Mouse (Mus musculus) gastrocnemius, postnatal 4 days (tissue): ENCODE measurements around the gene Fgf2. TPM values are rescaled to one million over a fixed set of nuclear protein-coding genes. Genes with fewer than 3 reads are reported as not detected.
A peak's percentile ranks its signal among the peaks of the same experiment; 100 is the strongest.

ENCODE experiments used
- DNase-seq, 2 experiments: peaks; one replicate each; pipeline ENCODE4 v3.0.0; 2021 to 2022; ENCODE audit warnings: low spot score in 2 of 2, mixed read lengths in 2 of 2
- total RNA-seq, 2 experiments: library from RNA; stranded (reverse); gene quantifications; 2 replicates each; pipeline ENCODE4 v1.2.3; 2021

Gene Fgf2
- total RNA-seq, 2 experiments from 2014 or later, result 14.2 to 14.5 TPM

DNA sequence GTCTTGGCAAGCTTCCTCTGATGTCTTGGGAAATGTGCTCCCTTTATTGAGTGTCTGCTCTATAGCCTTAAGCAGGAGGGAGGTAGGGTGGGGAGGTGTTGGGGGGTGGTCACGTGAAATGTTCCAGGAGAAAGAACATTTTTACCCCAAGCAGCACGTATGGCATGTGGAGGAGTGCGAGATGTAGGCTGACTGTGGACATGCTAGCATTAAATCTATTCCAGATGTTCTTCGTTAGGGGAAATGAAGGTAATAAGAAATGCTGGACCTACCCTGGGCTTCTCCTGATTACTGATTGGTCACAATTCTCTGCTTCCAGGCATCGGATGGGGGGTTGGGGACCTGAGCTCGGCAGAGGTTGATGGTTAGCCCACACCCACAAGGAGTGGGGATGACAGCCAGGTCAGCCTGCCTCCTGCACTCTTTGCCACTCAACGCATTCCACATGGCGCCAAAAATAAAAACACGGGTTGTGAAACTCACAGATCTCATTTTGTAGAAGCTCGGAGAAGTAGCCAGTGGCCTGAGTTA is 5.9 kb downstream of the Fgf2 start:
- DNase-seq, result no peak

DNA sequence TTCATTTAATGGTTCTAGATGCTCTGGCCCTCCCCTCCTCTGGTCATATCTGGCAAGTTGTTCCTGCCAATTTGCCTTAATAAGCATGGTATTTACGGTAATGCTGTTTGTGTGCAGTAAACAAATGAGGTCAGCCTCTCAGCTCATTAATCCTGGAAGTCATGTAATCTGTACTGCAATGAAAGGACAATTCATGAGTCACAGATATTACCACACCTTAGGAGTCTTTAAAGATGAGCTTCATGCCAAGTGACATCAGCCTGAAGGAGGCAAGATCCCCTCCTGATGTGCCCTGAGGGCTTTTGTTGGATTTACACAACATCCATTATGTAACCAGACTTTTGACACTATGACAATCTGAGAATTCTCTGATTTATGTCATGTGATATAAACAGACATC is 6.6 kb downstream of the Fgf2 start:
- DNase-seq, result no peak

- DNase-seq, result no peak
Observed at GRCm38 (mm10) chr3:37360729-37361128, 12.6 kb downstream of the Fgf2 start.

DNA sequence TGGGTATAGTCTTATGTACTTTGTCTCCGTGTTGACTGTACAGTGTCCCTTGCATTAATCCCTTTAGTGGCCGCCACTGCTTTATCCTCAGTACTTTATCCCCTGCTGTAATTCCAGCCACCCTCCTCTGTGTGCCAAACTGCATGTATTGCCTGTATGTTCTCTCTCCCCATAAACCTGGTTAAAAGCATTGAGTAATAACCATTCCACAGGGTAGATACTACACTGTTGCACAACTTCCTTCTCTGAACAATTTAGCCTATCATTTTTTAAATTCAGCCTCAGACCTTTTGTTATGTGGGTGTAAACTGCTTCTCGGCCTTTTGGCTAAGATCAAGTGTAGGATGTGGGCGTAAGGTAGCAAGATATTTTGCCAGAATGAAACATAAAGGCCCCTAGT is 17.0 kb downstream of the Fgf2 start:
- no peak for DNase-seq

DNA sequence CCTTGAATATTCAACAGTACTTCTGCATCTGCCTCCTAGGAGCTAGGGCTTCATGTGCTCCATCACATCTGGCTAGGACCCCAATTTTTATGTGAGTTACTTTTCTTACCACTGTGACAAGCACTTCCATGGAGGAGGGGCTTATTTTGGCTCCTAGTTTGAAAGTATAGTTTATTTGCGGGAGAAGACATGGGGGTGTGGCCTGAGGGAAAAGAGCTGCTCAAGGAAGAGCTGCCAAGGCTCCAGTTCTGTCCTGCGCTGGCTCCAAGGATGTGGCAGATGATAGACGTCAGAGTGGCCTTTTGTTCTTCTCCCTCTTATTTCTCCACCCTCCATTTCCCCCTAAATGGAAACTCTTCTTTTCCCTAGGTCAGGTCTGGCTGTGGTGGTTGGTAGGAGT is 17.8 kb downstream of the Fgf2 start:
- DNase-seq, result no peak

DNA sequence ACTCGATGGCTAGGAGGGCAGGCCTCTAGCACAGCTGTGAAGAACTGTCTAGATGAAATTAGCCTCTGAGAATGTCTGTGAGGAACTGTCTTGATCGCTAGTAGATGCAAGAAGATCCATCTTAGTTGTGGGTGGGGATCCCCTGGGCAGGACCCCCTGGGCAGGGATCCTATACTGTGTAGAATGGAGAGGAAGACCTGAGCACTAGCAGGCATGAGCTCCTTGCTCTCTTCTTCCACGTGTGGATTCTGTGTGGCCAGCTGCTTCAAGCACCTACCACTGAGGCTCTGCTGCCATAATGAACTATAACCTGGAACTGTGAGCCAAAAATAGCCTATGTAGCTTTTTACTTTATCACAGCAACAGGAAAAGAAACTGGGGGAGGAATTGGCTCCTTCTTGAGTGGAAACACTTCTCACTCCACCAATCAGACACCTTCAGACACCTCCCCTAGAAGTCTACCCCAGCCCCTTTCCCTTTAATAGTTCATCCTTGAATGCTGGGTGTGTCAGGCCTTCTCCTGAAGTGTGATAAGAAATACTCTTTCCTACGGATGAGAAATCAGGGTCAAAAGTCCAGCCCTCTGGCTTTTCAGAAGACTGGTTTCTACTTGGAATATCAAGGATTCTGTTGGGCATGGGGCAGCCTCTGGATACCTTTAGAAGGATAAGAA is 18.4 kb downstream of the Fgf2 start:
- no peak for DNase-seq

DNA sequence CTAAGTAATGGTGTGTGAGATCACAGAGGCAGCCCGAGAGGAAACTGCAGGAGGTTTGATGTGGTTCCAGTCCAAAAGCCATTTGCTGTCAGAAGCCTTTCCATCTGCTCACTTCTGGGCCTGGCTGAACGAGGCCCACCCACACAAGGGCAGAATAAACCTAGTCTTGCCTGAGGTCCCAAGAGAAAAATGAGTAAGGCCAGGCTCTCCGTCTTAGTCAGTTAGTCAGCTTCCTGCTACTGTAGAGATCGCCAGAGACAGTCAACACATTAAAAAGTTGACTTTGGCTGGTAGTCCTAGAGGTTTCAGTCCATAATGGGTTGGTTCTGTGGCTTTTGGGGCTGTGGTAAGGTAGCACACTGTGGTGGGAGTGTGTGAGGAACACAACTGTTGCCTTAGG is 22.3 kb downstream of the Fgf2 start:
- DNase-seq, result no peak

- DNase-seq, result no peak
Observed at GRCm38 (mm10) chr3:37373712-37374111, 25.6 kb downstream of the Fgf2 start.

GRCm38 (mm10) chr3:37377926-37378325 is 29.8 kb downstream of the Fgf2 start:
- no peak for DNase-seq

DNA sequence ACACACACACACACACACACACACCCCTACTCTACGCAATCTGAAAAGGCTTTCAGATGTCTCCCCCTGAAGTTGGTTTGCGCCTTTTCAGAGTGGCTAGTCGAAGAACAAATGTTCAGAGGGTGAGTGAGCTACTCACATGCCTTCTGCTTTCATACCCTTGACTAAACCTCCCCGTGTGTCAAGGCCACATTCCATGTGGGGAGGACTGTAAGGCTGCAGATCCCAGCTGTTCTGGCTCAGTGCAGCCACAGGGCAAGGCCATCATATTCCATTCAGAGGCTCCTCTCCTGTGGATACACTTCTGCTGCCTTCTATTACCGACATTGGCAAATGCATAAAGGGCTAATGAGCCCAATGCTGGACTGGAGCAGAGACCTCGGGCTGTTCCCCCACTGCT is 30.3 kb downstream of the Fgf2 start:
- DNase-seq, result peak in 1 of 2 experiments; percentile 27

- DNase-seq, result peak in 1 of 2 experiments; percentile 26
Observed at GRCm38 (mm10) chr3:37379201-37379600, 31.1 kb downstream of the Fgf2 start.

DNA sequence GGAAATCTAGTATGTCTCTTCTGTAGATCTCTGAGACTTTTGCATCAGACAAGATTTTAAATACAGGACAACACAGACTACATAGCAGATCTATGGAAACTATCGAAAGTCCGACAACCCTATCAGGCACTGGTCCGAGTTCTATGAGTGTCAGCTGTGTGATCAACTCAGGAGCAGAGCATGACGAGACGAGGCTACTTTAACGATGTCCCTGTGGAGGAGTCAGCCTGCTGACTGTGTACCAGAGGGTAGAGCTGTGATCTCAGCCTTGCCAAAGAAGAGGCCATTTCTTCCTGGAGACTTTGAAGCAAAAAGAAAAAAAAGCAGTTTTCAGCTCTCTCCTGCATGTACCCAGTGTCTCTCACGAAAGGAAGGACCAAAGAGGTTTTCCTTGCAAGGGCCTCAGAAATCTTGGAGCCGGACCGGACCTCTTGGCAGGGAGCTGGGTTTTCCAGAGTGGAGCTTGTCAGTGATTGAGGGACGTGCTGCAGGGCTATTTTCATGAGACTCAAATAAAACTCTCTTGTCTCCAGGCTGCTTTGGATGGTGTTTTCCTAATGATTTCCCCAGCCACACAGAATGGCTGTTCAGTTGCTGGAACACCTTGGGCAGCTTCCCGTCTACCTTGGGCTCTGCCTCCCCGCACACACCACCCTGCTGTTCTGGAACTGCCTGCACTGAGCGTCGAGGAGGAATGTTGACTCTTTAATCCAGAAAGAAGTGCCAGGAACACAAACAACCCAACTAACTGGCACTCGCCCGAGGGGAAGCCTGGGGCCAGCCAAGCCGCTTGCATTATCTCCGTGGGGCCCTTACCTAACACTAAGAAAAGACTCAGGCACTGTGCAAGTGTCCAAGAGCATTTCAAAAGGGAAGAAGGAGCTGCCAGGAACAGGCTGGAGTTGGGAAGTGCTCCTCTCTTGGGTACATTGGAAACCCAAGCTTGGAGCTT is 32.1 kb downstream of the Fgf2 start:
- DNase-seq, result peak; percentile 51 to 72

DNA sequence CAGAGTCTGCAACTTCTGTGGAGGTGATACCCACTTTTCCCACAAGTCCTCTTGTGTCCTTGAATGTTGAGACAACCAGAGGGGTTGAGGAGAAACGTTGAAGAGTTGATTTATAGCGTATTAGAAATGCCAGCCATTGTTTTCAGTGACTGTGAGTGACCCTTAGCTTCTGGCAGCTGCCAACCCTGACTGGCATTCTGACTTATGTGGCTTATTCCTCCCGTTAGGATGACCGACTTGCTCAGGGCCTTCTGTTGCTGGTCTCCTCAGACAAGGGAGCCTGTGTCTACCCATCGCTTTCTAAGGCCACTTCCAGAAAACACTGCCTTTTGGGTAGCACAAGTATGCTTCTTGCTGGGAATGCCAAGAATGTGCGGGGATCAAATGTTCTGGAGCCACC is 33.3 kb downstream of the Fgf2 start:
- no peak for DNase-seq

DNA sequence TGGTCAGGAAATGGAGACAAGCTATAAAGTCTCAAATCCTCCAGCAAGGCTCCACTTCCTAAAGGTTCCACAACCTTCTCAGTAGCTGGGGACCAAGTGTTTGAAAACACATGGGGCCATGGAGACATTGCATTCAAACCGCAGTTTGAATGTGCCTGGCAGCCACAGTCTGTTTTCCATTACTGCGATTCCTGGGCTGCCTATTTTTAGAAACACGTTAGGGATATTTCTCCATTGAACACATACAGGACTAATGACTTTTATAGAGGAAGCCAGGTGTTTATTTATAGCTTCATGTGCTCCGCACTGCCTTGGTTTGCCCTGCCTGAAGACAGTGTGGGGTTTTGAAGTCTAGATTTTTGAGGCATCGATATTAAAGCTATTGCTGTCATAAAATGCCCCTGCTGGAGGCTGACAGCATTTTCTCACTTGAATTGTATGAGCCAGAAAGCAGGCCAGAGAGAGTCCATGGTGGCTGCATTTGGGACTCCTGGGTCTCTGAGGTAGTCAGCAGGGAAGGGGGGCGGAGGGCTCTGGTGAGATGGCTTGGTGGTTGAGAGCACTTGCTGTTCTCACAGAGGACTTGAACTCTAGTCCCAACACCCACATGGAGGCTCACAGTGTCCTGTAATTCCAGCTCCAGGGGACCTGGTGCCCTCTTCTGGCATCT is 35.1 kb downstream of the Fgf2 start:
- peak in 1 of 2 experiments; percentile 17 for DNase-seq

DNA sequence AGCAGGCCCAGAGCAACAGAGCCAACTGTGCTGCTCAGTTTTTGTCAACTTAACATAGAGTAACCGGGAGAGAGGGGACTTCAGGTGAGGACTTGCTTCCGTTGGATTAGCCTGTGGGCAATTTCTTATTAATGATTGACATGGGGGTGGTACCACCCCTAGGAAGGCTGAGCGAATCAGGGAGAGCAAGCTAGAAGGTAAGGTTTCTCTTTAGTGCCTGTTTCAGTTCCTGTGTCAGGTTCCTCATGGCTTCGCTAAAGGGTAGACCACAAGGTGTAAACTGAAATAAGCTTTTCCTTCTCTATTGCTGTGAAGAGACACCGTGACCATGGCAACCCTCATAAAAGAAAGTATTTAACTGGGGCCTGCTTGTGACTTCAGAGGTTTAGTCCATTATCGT is 39.2 kb downstream of the Fgf2 start:
- DNase-seq, result no peak

- DNase-seq, result no peak
Observed at GRCm38 (mm10) chr3:37396930-37397608, 48.9 kb downstream of the Fgf2 start.

DNA sequence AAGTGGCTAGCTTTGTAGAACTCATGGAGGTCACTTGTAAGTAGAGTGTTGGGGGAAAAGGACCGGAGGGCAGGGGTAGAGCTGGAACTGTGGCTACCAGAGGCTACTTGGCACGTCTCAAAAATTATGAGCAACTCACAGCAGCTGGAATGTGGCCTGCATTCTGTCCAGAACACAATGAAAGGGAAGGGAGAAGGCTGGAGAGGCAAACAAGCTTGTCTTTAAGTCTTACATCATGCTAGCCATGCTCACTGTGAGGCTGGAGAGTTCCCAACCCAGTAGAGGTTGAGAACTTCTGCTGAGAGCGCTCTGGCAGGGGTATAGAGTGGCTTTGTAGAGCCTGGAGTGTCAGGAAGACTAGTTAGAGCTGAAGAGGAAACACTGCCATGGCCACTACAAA is 49.5 kb downstream of the Fgf2 start:
- DNase-seq, result no peak

DNA sequence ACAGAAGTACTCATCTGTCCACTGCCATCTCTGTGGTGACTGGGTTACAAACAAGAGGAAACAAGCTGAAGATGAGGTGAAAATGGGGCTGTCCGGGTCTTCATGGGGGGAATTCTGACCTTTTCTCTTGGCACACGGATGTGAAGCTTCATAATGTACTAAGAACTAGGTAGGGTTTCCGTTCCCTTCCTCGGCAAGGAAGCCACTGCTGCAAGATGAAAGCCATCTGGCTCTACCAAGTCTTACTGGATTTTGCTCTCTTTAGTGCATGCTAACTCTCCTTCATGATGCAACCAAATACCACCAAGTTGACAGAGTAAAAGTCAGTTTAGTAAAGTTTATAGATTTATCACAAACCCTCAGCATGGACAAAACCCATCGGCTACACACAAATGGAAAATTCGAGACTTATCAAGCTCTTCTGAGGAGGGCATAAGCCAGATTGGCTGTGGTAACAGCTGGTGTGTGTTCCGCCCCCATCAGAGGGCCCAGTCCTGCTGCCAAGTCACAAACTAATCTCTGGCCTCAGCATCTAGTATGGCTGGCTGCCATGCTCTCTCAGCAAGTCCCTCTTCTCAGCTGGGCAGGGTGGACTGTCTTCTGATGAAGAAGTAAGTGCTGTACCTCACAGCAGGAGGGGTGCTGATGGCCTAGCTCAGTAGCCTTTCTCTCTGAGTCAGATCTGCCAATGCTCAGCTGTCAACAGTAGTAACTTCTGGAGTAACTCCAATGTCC is 50.7 kb downstream of the Fgf2 start:
- DNase-seq, result peak in 1 of 2 experiments; percentile 77

DNA sequence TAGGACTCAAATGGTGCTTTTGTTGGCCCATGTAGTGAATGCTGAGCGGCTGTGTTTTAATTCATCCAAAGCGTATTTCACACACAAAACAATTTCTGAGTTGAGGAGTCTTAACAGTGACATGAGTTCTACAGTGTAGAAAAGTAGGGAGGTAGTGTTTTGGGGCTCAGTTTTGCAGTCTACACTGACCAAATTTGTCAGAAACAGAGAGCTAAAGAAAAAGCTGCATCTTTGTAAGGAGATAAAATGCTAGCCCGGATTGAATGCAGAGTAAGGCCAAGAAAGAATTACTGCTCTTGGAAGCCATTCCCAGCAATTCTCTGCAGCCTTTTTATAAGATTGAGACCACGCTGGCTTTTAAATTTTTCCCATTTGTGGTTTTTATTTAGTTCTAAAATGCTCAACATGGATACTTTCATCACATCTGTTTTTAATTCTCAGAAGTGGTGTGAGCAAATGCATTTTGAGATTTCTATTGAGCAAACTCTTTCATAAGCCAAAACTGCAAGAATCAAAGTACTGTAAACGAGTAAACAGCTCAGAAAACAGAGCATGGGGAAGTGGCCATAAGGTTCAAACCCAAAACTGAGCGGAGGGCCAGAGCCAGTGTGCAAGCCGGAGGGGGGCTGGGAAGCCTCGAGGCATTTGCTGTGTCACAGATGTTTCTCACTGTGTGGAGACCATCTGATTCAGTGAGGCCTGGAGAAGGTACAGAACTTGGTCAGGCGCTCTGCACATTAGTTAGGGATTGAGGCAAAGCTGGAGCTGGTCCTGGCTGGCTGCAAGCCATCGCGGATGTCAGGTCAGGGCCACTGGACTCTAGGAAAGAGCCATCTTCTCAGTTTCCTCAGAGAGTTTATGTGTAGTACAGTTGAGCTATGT is 53.8 kb downstream of the Fgf2 start:
- peak in 1 of 2 experiments; percentile 74 for DNase-seq
